Mouse (Mus musculus): ENCODE results near the gene Zfp711. TPM values are rescaled to one million over a fixed set of nuclear protein-coding genes. Genes with fewer than 3 reads are reported as not detected.

The Zfp711 gene
- under 1 TPM; 0.30 to 0.56 TPM for total RNA-seq (2021)
- long read RNA-seq, experiment 1, result 0 reads
- long read RNA-seq, experiment 2, result 0 reads

GRCm38 (mm10) chrX:112600511-112601305 is at the start of gene Zfp711:
Zfp711 (plus strand) TSS chrX:112600526.
- DNase-seq, result peak; percentile 9 to 18

- peak; percentile 1 to 22 for DNase-seq
Observed at GRCm38 (mm10) chrX:112567716-112568115, 32.6 kb upstream of the Zfp711 start.

GRCm38 (mm10) chrX:112601306-112602120 is 1.2 kb downstream of the Zfp711 start:
- DNase-seq, result peak; percentile 2 to 8

- no peak for DNase-seq
Observed at GRCm38 (mm10) chrX:112675525-112675924, 75.2 kb downstream of the Zfp711 start.

GRCm38 (mm10) chrX:112680605-112681004 is 80.3 kb downstream of the Zfp711 start:
- no peak for DNase-seq

Other genes with a start within 250 kb of the Zfp711 start
- gene Satl1, start 193.7 kb upstream of the Zfp711 start, total RNA-seq (2021), result not detected
- not detected for gene 2010106E10Rik, start 105.3 kb upstream of the Zfp711 start, total RNA-seq (2021)
- not detected for gene Pof1b, start 98.1 kb downstream of the Zfp711 start, total RNA-seq (2021)

All from adrenal gland, postnatal 36 days (tissue).